Mouse (Mus musculus) midbrain, embryonic 12.5 days (tissue): ENCODE measurements at regions not wholly inside any gene's neighbourhood (a gene's known extent, or its start where the extent isn't known, plus 50 kb on each side); places are given as distances from the start of the nearest gene placed in this dataset.

Experiments used
- ATAC-seq: fragments of 200-750 bp; cut with Nextera tagmentation; 2 replicates; pipeline ENCODE4 v1.8.0; 2017; ENCODE audit warnings: low read depth, moderate TSS enrichment, moderate library complexity; ENCODE audit not compliant: low FRiP score
- H3K27ac ChIP-seq: fragments of 300-500 bp; sonication (generic); replicated peaks from 2 replicates; pipeline ENCODE4 v1.5.1; 2016; ENCODE audit warnings: mild to moderate bottlenecking
- H3K27me3 ChIP-seq: fragments of 300-500 bp; sonication (generic); 2 replicates; pipeline ENCODE4 v1.6.1; 2016; ENCODE audit warnings: mild to moderate bottlenecking
- H3K36me3 ChIP-seq: fragments of 300-500 bp; sonication (generic); 2 replicates; pipeline ENCODE4 v1.6.1; 2016
- H3K4me1 ChIP-seq: fragments of 300-500 bp; sonication (generic); 2 replicates; pipeline ENCODE4 v1.6.1; 2016
- H3K4me2 ChIP-seq: fragments of 300-500 bp; sonication (generic); replicated peaks from 2 replicates; pipeline ENCODE4 v1.6.1; 2016; ENCODE audit warnings: mild to moderate bottlenecking, moderate library complexity
- H3K4me3 ChIP-seq: fragments of 300-500 bp; sonication (generic); 2 replicates; pipeline ENCODE4 v1.5.1; 2016; ENCODE audit warnings: mild to moderate bottlenecking
- H3K9ac ChIP-seq: fragments of 300-500 bp; sonication (generic); replicated peaks from 2 replicates; pipeline ENCODE4 v1.6.1; 2016; ENCODE audit warnings: mild to moderate bottlenecking, moderate library complexity
- H3K9me3 ChIP-seq: fragments of 300-500 bp; sonication (generic); 2 replicates; pipeline ENCODE4 v1.6.1; 2016; ENCODE audit warnings: mild to moderate bottlenecking
- WGBS: fragments of 180-500 bp; shearing (Covaris S2); methylation state at CpG from one replicate; pipeline ENCODE4 v1.1.7; 2016; 5-methylcytosine and 5-hydroxymethylcytosine counted together

DNA sequence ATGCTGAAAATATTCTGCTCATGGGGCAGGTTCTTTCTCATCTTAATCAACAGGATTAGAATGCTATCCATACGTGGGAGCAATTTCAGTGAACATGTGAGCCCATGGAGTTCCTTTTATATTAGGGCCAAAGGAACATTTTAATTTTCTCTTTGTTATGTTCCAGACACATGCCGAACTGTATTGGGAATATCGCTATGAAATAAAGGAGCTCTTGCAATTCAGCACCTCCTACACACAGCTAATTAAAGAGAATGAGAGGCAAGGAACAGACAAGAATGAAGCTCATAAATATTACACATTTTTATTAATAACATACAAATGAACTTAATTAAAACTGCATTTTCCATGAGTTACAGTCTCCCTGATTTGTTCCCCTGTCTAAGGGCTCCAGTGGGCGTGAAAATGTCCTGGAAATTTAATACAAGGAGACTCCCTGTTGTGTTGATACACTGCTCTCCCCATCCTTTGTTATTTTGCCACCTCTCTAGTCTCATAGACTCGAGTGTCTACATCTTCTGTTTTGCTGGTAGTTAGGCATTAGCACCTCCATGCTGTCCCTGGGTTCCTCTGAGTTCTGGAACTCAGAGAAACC is 205.5 kb downstream of the Phlda1 start:
- no peak overlapping the region for H3K27ac ChIP-seq
- H3K4me2 ChIP-seq, result no peak overlapping the region
- no peaks in the 10 kb centered on the region for H3K36me3 ChIP-seq
- ATAC-seq, result no peak
- no peaks in the 10 kb centered on the region for H3K4me1 ChIP-seq
- no peaks in the 10 kb centered on the region for H3K27me3 ChIP-seq
- no peaks in the 10 kb centered on the region for H3K9me3 ChIP-seq
- H3K4me3 ChIP-seq, result no peak overlapping the region
- 68% methylated on average over 5 of the region's 5 CpGs for WGBS
- H3K9ac ChIP-seq, result no peak overlapping the region

DNA sequence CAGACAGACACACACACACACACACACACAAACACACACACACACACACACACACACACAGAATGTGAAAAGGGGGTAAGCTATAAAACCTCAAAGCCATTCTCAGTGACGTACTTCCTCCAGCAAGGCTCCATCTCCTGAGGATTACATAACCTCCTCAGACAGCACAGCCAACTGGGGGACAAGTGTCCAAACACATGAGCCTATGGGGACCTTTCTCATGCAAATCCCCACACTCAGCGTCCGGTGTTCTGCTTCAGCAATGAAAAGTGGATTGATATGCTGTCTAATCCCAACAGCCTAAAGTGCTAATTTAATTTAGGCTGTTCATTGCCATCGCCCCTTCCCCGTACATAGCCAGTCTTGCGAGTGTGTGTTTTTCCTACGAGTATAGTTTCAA is 206.9 kb downstream of the Phlda1 start:
- Histone ChIP-seq H3K27me3 (no peaks in the 10 kb centered on the region), H3K4me2 (no peak overlapping the region), H3K9me3 (no peaks in the 10 kb centered on the region), H3K27ac (no peak overlapping the region), H3K4me1 (no peaks in the 10 kb centered on the region), H3K36me3 (no peaks in the 10 kb centered on the region), H3K4me3 (no peak overlapping the region), H3K9ac (no peak overlapping the region)
- no peak for ATAC-seq
- 74% methylated on average over 7 of the region's 7 CpGs for WGBS

DNA sequence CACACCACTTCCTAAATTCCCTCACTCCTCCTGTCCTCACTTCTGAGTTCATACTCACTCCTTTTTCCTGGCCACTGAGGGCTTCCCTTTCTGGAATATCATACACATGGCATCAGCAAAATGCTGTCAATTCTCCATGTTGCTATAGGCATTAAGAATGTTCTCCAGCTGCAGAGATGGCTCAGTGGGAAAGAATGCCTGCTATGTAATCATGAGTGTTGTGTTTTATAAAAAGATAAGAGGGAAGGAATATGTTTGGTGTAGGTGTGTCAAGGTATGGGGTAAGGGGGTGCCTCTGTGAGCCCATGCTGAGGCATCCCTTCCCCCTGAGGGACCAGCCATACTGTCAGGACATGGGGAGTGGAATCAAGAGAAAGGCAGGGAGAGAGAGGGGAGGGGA is 207.6 kb downstream of the Phlda1 start:
- H3K27me3 ChIP-seq, result no peaks in the 10 kb centered on the region
- H3K27ac ChIP-seq, result no peak overlapping the region
- no peaks in the 10 kb centered on the region for H3K4me1 ChIP-seq
- H3K9me3 ChIP-seq, result no peaks in the 10 kb centered on the region
- H3K36me3 ChIP-seq, result no peaks in the 10 kb centered on the region
- H3K4me3 ChIP-seq, result no peak overlapping the region
- no peak overlapping the region for H3K4me2 ChIP-seq
- no peak overlapping the region for H3K9ac ChIP-seq
- ATAC-seq, result no peak

GRCm38 (mm10) chr10:111715172-111715571 is 209.1 kb downstream of the Phlda1 start:
- H3K4me1 ChIP-seq, result no peaks in the 10 kb centered on the region
- no peak overlapping the region for H3K4me3 ChIP-seq
- ATAC-seq, result no peak
- no peak overlapping the region for H3K27ac ChIP-seq
- H3K9ac ChIP-seq, result no peak overlapping the region
- no peaks in the 10 kb centered on the region for H3K36me3 ChIP-seq
- 80% methylated on average over 6 of the region's 6 CpGs for WGBS
- H3K4me2 ChIP-seq, result no peak overlapping the region
- H3K27me3 ChIP-seq, result no peaks in the 10 kb centered on the region
- H3K9me3 ChIP-seq, result no peaks in the 10 kb centered on the region

GRCm38 (mm10) chr10:111719632-111720031 is 213.5 kb downstream of the Phlda1 start:
- WGBS, result 92% methylated on average over 5 of the region's 5 CpGs

DNA sequence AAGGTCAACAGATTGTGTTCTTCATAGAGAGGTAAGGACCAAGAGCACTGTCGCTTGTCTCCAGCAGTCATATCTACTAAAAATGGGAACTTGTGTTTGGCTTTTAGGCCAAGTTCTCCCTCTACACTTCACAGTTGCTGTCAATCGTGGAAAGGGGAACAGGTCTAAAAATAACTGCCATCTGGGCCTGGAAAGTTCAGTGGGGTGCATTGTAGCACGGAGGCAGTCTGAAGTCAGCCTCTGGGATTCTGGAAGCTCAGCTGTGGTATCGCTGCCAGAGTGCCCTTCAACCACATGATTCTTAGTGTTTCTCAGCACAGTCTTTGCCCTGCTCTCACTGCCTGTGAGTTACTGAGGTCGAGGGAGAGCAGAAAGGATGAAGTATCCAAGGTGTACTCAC is 215.0 kb downstream of the Phlda1 start:
- H3K36me3 ChIP-seq, result no peaks in the 10 kb centered on the region
- H3K27ac ChIP-seq, result no peak overlapping the region
- no peaks in the 10 kb centered on the region for H3K9me3 ChIP-seq
- no peak overlapping the region for H3K4me3 ChIP-seq
- WGBS, result 84% methylated on average over 5 of the region's 5 CpGs
- no peaks in the 10 kb centered on the region for H3K4me1 ChIP-seq
- ATAC-seq, result no peak
- H3K9ac ChIP-seq, result no peak overlapping the region
- H3K27me3 ChIP-seq, result no peaks in the 10 kb centered on the region; the same call in 1 of the 2 replicates
- H3K4me2 ChIP-seq, result no peak overlapping the region

More at GRCm38 (mm10) chr10:111719632-111720031, 213.5 kb downstream of the Phlda1 start:
- H3K27me3 ChIP-seq, result no peaks in the 10 kb centered on the region; the same call in 1 of the 2 replicates
- no peak overlapping the region for H3K27ac ChIP-seq
- H3K4me3 ChIP-seq, result no peak overlapping the region
- no peak overlapping the region; the same call in 1 of the 2 replicates for H3K9ac ChIP-seq
- no peaks in the 10 kb centered on the region for H3K9me3 ChIP-seq
- H3K4me1 ChIP-seq, result no peaks in the 10 kb centered on the region
- no peak overlapping the region for H3K4me2 ChIP-seq
- no peaks in the 10 kb centered on the region for H3K36me3 ChIP-seq
- no peak for ATAC-seq

- Histone ChIP-seq H3K36me3 (no peaks in the 10 kb centered on the region), H3K9me3 (no peaks in the 10 kb centered on the region), H3K4me3 (no peak overlapping the region), H3K4me1 (no peaks in the 10 kb centered on the region), H3K27me3 (no peaks in the 10 kb centered on the region; the same call in 1 of the 2 replicates), H3K9ac (no peak overlapping the region), H3K4me2 (no peak overlapping the region), H3K27ac (no peak overlapping the region)
- WGBS, result 71% methylated on average over 2 of the region's 2 CpGs
- ATAC-seq, result no peak
Observed at GRCm38 (mm10) chr10:111723885-111724284, 217.8 kb downstream of the Phlda1 start.

GRCm38 (mm10) chr10:111724574-111725414 is 218.7 kb downstream of the Phlda1 start:
- no peaks in the 10 kb centered on the region; the same call in 1 of the 2 replicates for H3K27me3 ChIP-seq
- H3K27ac ChIP-seq, result no peak overlapping the region
- H3K36me3 ChIP-seq, result no peaks in the 10 kb centered on the region
- no peak overlapping the region for H3K9ac ChIP-seq
- no peaks in the 10 kb centered on the region for H3K4me1 ChIP-seq
- H3K4me2 ChIP-seq, result no peak overlapping the region
- H3K4me3 ChIP-seq, result no peak overlapping the region
- 60% methylated on average over 7 of the region's 7 CpGs for WGBS
- H3K9me3 ChIP-seq, result no peaks in the 10 kb centered on the region
- no peak for ATAC-seq

DNA sequence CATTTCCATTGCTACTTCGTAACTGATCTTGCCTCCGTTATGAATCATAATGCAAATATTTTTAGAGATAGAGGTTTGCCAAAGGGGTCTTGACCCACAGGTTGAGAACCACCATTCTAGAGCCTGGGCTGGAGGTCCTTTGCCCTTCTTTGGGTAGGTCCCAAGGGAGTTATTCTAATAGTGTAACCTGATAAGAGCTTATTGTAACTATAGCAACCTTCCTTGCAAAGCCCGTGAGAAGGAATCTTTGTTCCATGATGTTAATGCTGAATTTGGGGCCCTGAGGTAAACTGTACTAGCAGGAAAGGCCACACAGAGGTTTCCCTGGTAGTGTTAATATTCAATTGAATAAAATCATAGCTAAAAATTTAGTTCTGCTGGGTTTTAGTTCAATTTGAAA is 229.9 kb downstream of the Phlda1 start:
- H3K9me3 ChIP-seq, result no peaks in the 10 kb centered on the region
- H3K27me3 ChIP-seq, result no peaks in the 10 kb centered on the region
- 63% methylated on average over 3 of the region's 3 CpGs for WGBS
- ATAC-seq, result no peak
- H3K4me1 ChIP-seq, result peaks cover 4% of the 10 kb centered on the region; the same call in 1 of the 2 replicates
- H3K27ac ChIP-seq, result no peak overlapping the region
- H3K4me3 ChIP-seq, result no peak overlapping the region
- no peaks in the 10 kb centered on the region for H3K36me3 ChIP-seq
- H3K4me2 ChIP-seq, result no peak overlapping the region
- H3K9ac ChIP-seq, result no peak overlapping the region

DNA sequence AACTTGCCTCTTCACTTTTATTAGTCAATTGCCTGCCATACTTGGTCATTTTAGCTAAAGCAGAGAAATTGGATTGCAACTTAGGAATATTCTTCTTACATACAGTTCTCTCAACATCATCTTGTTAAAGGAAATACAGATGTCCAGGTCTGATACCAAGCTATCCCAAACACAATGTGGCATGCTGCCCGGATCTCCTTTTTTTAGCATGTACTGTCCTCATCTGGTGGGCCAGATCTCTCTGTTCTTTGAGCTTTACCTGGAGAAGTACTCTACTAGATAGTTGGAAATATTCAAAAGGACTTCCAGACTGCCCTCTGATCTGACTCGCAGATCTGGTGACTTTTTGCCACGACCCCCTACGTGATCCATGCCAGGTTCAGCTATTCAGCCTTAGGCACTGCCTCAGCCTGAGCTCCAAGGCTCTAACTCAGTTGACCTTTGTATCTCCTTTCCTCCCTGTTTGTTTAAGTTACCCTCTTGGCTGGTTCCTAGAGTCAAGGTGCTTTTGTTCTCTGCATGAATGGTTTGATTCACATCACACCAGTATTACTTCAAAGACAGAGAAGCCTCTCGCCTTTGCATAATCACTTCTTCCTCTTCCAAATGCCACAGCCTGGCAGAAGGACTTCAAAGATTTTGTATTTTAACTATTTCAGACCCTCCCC is 232.9 kb upstream of the Krr1 start:
- Histone ChIP-seq H3K9me3 (no peaks in the 10 kb centered on the region), H3K9ac (no peak overlapping the region), H3K4me2 (no peak overlapping the region), H3K4me3 (no peak overlapping the region), H3K27ac (no peak overlapping the region), H3K36me3 (no peaks in the 10 kb centered on the region), H3K27me3 (no peaks in the 10 kb centered on the region), H3K4me1 (peaks cover 4% of the 10 kb centered on the region; the same call in 1 of the 2 replicates)
- 21% methylated on average over 5 of the region's 5 CpGs for WGBS
- ATAC-seq, result no peak

GRCm38 (mm10) chr10:111740586-111741265 is 231.7 kb upstream of the Krr1 start:
- H3K4me1 ChIP-seq, result peaks cover 4% of the 10 kb centered on the region; the same call in 1 of the 2 replicates
- 61% methylated on average over 9 of the region's 9 CpGs for WGBS

More at GRCm38 (mm10) chr10:111740586-111741265, 231.7 kb upstream of the Krr1 start:
- no peak for ATAC-seq
- Histone ChIP-seq H3K27me3 (no peaks in the 10 kb centered on the region), H3K36me3 (no peaks in the 10 kb centered on the region), H3K4me3 (no peak overlapping the region), H3K9me3 (no peaks in the 10 kb centered on the region), H3K27ac (no peak overlapping the region), H3K9ac (no peak overlapping the region), H3K4me2 (no peak overlapping the region)
